Mouse (Mus musculus) right cerebral cortex, adult 18-20 months (tissue): ENCODE measurements around the gene Naa60.
"Not testable (repeated sequence)": the region's sequence is repeated elsewhere in the genome, so short reads cannot be mapped to it uniquely, and the experiment has no call there.

Source experiments
- DNase-seq: peaks from one replicate; pipeline ENCODE4 v3.0.0; 2022; ENCODE audit warnings: mixed read lengths

Gene Naa60

GRCm38 (mm10) chr16:3872216-3873047 lies at the start of gene Naa60:
Gene Naa60 (plus strand): TSS chr16:3872375.
- DNase-seq, result peak; percentile 92

- DNase-seq, result no peak
Measured at GRCm38 (mm10) chr16:3828021-3828420, 44.2 kb upstream of the Naa60 start.

DNA sequence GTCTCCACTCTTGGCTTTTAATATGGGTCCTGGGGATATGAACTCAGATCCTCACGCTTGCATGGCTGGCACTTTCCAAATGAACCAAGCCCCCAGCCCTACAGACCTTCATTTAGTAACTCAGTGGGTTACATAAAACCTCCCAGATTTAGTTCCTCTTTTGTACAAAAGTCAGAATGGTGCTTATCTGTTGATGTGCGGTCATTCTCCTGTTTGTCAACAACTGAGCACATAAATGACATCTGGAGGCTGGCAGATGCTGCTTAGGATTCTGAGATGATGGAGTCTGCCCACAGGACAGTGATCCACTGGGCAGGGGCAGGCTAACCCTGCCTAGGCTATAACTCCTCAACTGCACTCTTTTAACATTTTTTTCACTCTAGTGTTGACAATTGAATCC lies 42.4 kb upstream of the Naa60 start:
- DNase-seq, result no peak

DNA sequence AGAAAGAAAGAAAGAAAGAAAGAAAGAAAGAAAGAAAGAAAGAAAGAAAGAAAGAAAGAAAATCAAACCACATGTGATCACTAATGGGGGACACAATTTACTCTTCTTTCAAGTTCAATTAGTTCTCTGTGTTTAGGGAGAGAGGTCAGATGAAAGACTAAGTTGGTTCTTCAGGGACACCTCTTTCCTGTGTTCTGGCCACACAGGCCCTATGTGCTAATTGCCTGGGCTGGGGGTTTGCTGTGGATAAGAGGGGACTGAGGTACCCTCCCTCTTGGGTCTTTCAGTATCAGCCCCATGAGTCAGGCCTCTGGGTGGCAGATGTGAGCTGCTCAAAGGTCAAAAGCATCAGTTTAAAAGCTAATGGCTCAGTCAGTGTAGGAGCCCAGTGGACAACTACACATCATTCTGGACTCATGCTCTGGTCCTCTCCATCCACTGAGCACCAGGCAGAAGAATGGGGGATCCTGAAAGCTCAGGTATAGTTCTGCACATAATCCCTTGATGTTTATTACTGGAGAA lies 41.5 kb upstream of the Naa60 start, which contains the start of gene Olfr15:
Olfr15 (plus strand) TSS at position 291 of the 522 bp plus-strand sequence.
- no peak for DNase-seq

DNA sequence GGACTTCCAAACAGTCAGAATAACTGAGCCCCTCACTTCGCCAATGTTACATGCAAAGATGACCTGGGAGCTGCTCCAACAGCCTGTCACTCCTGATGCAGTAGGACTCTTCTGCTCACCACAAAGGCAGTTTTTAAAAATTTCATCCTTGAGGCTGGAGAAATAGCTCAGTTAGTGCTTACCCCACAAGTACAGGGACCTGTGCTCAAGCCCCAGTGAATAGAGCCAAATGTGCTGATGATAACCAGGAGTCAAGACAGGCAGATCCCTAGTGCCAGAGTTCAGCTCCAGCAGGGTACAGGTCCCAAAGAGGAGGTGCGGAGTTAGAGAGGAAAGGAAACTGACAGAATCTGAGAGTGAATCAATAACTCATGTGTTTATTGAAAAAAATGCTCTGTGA lies 36.7 kb upstream of the Naa60 start:
- no peak for DNase-seq

GRCm38 (mm10) chr16:3839157-3839885 lies 32.9 kb upstream of the Naa60 start:
- DNase-seq, result no peak

GRCm38 (mm10) chr16:3842989-3843388 lies 29.2 kb upstream of the Naa60 start:
- DNase-seq, result no peak

- DNase-seq, result no peak
Measured at GRCm38 (mm10) chr16:3843796-3844195, 28.4 kb upstream of the Naa60 start.

DNA sequence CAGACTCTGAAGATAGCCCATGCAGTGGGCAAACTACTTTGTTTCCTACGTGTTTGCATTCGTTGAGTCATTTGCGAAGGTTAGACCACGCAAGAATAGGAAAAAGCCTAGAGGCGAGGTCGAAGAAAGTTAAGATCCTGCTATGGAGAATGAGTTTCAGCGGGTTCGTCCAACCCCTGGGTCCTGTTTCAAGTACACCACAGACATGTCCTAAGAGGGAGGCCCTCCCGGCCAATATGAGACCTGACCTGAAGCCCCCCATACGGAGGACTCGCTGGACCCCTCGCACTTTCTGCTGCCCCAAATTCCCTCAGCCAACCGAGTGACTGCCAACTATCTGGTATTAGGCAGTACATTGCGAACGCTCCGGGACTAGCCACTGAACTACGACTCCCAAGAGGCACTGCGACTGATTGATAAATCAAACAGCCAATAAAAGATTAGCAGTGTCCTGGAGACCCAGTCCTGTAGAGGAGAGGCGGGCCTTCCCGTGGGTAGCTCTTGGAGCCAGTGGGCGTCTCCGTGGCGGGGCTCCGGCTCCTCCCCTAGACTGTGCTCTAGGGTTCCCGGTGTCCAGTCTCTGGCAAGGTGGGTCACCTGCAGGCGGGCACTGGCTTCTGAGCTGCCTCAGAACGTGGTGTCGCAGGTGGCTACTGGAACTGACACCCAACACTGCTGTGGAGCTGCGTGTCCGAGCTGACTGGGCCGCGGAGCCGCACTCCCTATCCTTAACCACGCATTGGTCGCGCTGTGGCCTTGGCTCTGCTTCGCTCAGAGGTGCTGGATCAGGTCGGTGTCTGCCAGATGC lies 25.3 kb upstream of the Naa60 start, which contains the start of gene Zfp174:
Zfp174 (plus strand) TSS at position 558 of the 808 bp plus-strand sequence.
- DNase-seq, result peak; percentile 97

DNA sequence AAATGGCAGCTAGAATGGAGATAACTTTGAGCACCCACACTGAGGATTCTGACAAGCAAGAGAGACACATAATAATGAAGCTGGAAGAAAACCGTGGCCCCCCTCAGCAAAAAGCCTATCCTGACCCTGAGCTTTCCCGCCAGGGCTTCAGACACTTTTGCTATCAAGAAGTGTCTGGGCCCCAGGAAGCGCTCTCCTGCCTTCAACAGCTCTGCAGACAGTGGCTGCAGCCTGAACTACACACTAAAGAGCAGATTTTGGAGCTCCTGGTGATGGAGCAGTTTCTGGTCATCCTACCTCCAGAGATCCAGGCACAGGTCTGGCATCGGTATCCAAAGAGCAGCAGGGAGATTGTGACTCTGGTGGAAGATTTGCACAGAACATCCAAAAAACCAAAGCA lies 24.3 kb upstream of the Naa60 start:
- DNase-seq, result no peak

GRCm38 (mm10) chr16:3848416-3848815 lies 23.8 kb upstream of the Naa60 start:
- no peak for DNase-seq

GRCm38 (mm10) chr16:3851301-3851700 lies 20.9 kb upstream of the Naa60 start:
- DNase-seq, result not testable (repeated sequence)

DNA sequence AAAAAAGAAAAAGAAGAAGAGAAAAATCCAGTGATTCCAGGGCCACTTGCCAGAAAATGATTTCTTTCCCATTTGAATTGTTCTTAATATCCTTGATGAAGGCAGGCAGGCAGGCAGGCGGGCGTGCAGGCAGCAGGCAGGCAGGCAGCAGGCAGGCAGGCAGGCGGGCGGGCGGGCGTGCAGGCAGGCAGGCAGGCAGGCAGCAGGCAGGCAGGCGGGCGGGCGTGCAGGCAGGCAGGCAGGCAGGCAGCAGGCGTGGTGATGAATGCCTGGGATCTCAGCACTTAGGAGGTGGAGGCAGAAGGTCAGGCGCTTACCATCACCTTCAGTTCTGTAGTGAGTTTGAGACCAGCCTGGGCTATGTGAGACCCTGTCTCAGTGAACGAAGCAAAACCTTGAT lies 19.6 kb upstream of the Naa60 start:
- DNase-seq, result no peak

GRCm38 (mm10) chr16:3854437-3855182 lies 17.6 kb upstream of the Naa60 start:
- DNase-seq, result no peak

- DNase-seq, result no peak
Measured at GRCm38 (mm10) chr16:3855776-3856175, 16.4 kb upstream of the Naa60 start.

GRCm38 (mm10) chr16:3859254-3859653 lies 12.9 kb upstream of the Naa60 start:
- DNase-seq, result no peak

DNA sequence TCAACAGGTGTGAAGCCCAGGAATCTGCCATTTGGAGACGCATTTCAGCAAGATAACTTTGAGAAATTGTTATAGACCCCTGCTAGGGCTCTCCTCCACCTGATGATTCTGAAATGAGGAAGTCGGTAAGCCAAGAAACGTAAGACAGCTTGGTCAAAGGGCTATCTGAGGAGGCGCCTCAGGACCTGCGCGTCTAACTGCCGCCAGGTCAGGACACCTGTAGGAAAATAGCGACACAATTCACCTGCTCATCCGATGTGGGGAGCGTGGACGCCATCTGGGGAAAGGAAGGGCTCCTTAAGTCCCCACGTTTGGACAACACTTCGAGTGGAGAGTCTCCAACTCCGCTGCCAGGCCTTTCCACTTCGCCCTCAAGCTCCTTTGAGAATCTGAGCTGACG lies 360 bp upstream of the Naa60 start:
- no peak for DNase-seq

- no peak for DNase-seq
Measured at GRCm38 (mm10) chr16:3876346-3876745, 4.2 kb downstream of the Naa60 start.

- peak; percentile 96 for DNase-seq
Measured at GRCm38 (mm10) chr16:3884201-3885064, 12.3 kb downstream of the Naa60 start, which contains the start of the genes Zfp597 and Gm20695. Gene Zfp597 (minus strand): TSS chr16:3884561. Gene Gm20695 (plus strand): TSS chr16:3884648.

GRCm38 (mm10) chr16:3885065-3885670 lies 13.0 kb downstream of the Naa60 start:
- DNase-seq, result no peak
